Mouse (Mus musculus): ENCODE measurements around the gene Zcchc7. TPM values are rescaled to one million over a fixed set of nuclear protein-coding genes. Genes with fewer than 3 reads are reported as not detected.

Zcchc7 gene
- polyA plus RNA-seq, 1 experiment from 2014 or later: 16.3 TPM

- ATAC-seq (replicated peaks; ENCODE audit: insufficient number of reproducible peaks, low FRiP score, low TSS enrichment, low read depth): no peak
Observed at GRCm38 (mm10) chr4:44777101-44777500, 21.4 kb downstream of the Zcchc7 start.

GRCm38 (mm10) chr4:44777711-44778110, 22.0 kb downstream of the Zcchc7 start:
- Histone ChIP-seq H3K4me1 (ENCODE audit: control insufficient read depth, insufficient read depth, low read length) (no peaks in the 10 kb centered on the region), H3K27ac (replicated peaks; ENCODE audit: low read depth, low read length) (no peak overlapping the region), H3K4me2 (ENCODE audit: low read depth, low read length) (no peak overlapping the region), H3K9ac (replicated peaks; ENCODE audit: low read length) (no peak overlapping the region), H3K27me3 (ENCODE audit: control insufficient read depth, insufficient read depth, low read length) (no peaks in the 10 kb centered on the region), H3K36me3 (replicated peaks; ENCODE audit: control insufficient read depth, insufficient read depth, low read depth, low read length) (no peaks in the 10 kb centered on the region), H3K4me3 (ENCODE audit: low read depth, low read length) (no peak overlapping the region), H3K9me3 (replicated peaks; ENCODE audit: control insufficient read depth, low read length) (no peaks in the 10 kb centered on the region)
- DNase-seq (ENCODE audit: low spot score): no peak
- no peak for ATAC-seq (replicated peaks; ENCODE audit: insufficient number of reproducible peaks, low FRiP score, low TSS enrichment, low read depth)

More at GRCm38 (mm10) chr4:44777101-44777500, 21.4 kb downstream of the Zcchc7 start:
- Histone ChIP-seq H3K4me2 (ENCODE audit: low read depth, low read length) (no peak overlapping the region), H3K27ac (replicated peaks; ENCODE audit: low read depth, low read length) (no peak overlapping the region), H3K4me3 (ENCODE audit: low read depth, low read length) (no peak overlapping the region), H3K36me3 (replicated peaks; ENCODE audit: control insufficient read depth, insufficient read depth, low read depth, low read length) (no peaks in the 10 kb centered on the region), H3K27me3 (ENCODE audit: control insufficient read depth, insufficient read depth, low read length) (no peaks in the 10 kb centered on the region), H3K4me1 (ENCODE audit: control insufficient read depth, insufficient read depth, low read length) (no peaks in the 10 kb centered on the region), H3K9me3 (replicated peaks; ENCODE audit: control insufficient read depth, low read length) (no peaks in the 10 kb centered on the region), H3K9ac (replicated peaks; ENCODE audit: low read length) (no peak overlapping the region)
- WGBS: 78% methylated on average over 3 of the region's 3 CpGs
- no peak for DNase-seq (ENCODE audit: low spot score)

- WGBS: 38% methylated on average over 3 of the region's 3 CpGs
- Histone ChIP-seq H3K4me3 (ENCODE audit: low read depth, low read length) (no peak overlapping the region), H3K4me2 (ENCODE audit: low read depth, low read length) (no peak overlapping the region), H3K9me3 (replicated peaks; ENCODE audit: control insufficient read depth, low read length) (no peaks in the 10 kb centered on the region), H3K36me3 (replicated peaks; ENCODE audit: control insufficient read depth, insufficient read depth, low read depth, low read length) (no peaks in the 10 kb centered on the region), H3K27ac (replicated peaks; ENCODE audit: low read depth, low read length) (no peak overlapping the region), H3K27me3 (ENCODE audit: control insufficient read depth, insufficient read depth, low read length) (no peaks in the 10 kb centered on the region), H3K9ac (replicated peaks; ENCODE audit: low read length) (no peak overlapping the region), H3K4me1 (ENCODE audit: control insufficient read depth, insufficient read depth, low read length) (no peaks in the 10 kb centered on the region)
- ATAC-seq (replicated peaks; ENCODE audit: insufficient number of reproducible peaks, low FRiP score, low TSS enrichment, low read depth) (no peak), DNase-seq (ENCODE audit: low spot score) (peak; percentile 60)
Observed at GRCm38 (mm10) chr4:44778316-44778715, 22.6 kb downstream of the Zcchc7 start.

- Histone ChIP-seq H3K27me3 (ENCODE audit: control insufficient read depth, insufficient read depth, low read length) (no peaks in the 10 kb centered on the region), H3K36me3 (replicated peaks; ENCODE audit: control insufficient read depth, insufficient read depth, low read depth, low read length) (no peaks in the 10 kb centered on the region), H3K4me1 (ENCODE audit: control insufficient read depth, insufficient read depth, low read length) (no peaks in the 10 kb centered on the region), H3K9ac (replicated peaks; ENCODE audit: low read length) (no peak overlapping the region), H3K4me2 (ENCODE audit: low read depth, low read length) (no peak overlapping the region), H3K27ac (replicated peaks; ENCODE audit: low read depth, low read length) (no peak overlapping the region), H3K4me3 (ENCODE audit: low read depth, low read length) (no peak overlapping the region), H3K9me3 (replicated peaks; ENCODE audit: control insufficient read depth, low read length) (no peaks in the 10 kb centered on the region)
- ATAC-seq (replicated peaks; ENCODE audit: insufficient number of reproducible peaks, low FRiP score, low TSS enrichment, low read depth) (no peak), DNase-seq (ENCODE audit: low spot score) (no peak)
- 72% methylated on average over 4 of the region's 4 CpGs for WGBS
Observed at GRCm38 (mm10) chr4:44780462-44781157, 24.9 kb downstream of the Zcchc7 start.

GRCm38 (mm10) chr4:44781494-44781893, 25.8 kb downstream of the Zcchc7 start:
- Histone ChIP-seq H3K4me1 (ENCODE audit: control insufficient read depth, insufficient read depth, low read length) (no peaks in the 10 kb centered on the region), H3K27ac (replicated peaks; ENCODE audit: low read depth, low read length) (no peak overlapping the region), H3K4me3 (ENCODE audit: low read depth, low read length) (no peak overlapping the region), H3K4me2 (ENCODE audit: low read depth, low read length) (no peak overlapping the region), H3K36me3 (replicated peaks; ENCODE audit: control insufficient read depth, insufficient read depth, low read depth, low read length) (no peaks in the 10 kb centered on the region), H3K27me3 (ENCODE audit: control insufficient read depth, insufficient read depth, low read length) (no peaks in the 10 kb centered on the region), H3K9ac (replicated peaks; ENCODE audit: low read length) (no peak overlapping the region), H3K9me3 (replicated peaks; ENCODE audit: control insufficient read depth, low read length) (no peaks in the 10 kb centered on the region)
- no peak for DNase-seq (ENCODE audit: low spot score)
- ATAC-seq (replicated peaks; ENCODE audit: insufficient number of reproducible peaks, low FRiP score, low TSS enrichment, low read depth): no peak
- 90% methylated on average over 1 of the region's 1 CpGs for WGBS

GRCm38 (mm10) chr4:44783566-44784292, 28.1 kb downstream of the Zcchc7 start:
- Histone ChIP-seq H3K27ac (replicated peaks; ENCODE audit: low read depth, low read length) (no peak overlapping the region), H3K4me2 (ENCODE audit: low read depth, low read length) (no peak overlapping the region), H3K9me3 (replicated peaks; ENCODE audit: control insufficient read depth, low read length) (no peaks in the 10 kb centered on the region), H3K27me3 (ENCODE audit: control insufficient read depth, insufficient read depth, low read length) (no peaks in the 10 kb centered on the region), H3K4me3 (ENCODE audit: low read depth, low read length) (no peak overlapping the region), H3K9ac (replicated peaks; ENCODE audit: low read length) (no peak overlapping the region), H3K36me3 (replicated peaks; ENCODE audit: control insufficient read depth, insufficient read depth, low read depth, low read length) (no peaks in the 10 kb centered on the region), H3K4me1 (ENCODE audit: control insufficient read depth, insufficient read depth, low read length) (no peaks in the 10 kb centered on the region)
- ATAC-seq (replicated peaks; ENCODE audit: insufficient number of reproducible peaks, low FRiP score, low TSS enrichment, low read depth): no peak
- 19% methylated on average over 6 of the region's 6 CpGs for WGBS
- DNase-seq (ENCODE audit: low spot score): no peak

GRCm38 (mm10) chr4:44812855-44813254, 57.2 kb downstream of the Zcchc7 start:
- no peaks in the 10 kb centered on the region for H3K4me1 ChIP-seq (ENCODE audit: control insufficient read depth, insufficient read depth, low read length)
- H3K4me2 ChIP-seq (ENCODE audit: low read depth, low read length): no peak overlapping the region
- ATAC-seq (replicated peaks; ENCODE audit: insufficient number of reproducible peaks, low FRiP score, low TSS enrichment, low read depth) (no peak), DNase-seq (ENCODE audit: low spot score) (no peak)
- 92% methylated on average over 1 of the region's 1 CpGs for WGBS
- H3K9ac ChIP-seq (replicated peaks; ENCODE audit: low read length): no peak overlapping the region
- H3K9me3 ChIP-seq (replicated peaks; ENCODE audit: control insufficient read depth, low read length): no peaks in the 10 kb centered on the region
- no peaks in the 10 kb centered on the region for H3K27me3 ChIP-seq (ENCODE audit: control insufficient read depth, insufficient read depth, low read length)
- no peak overlapping the region for H3K27ac ChIP-seq (replicated peaks; ENCODE audit: low read depth, low read length)
- H3K4me3 ChIP-seq (ENCODE audit: low read depth, low read length): no peak overlapping the region
- H3K36me3 ChIP-seq (replicated peaks; ENCODE audit: control insufficient read depth, insufficient read depth, low read depth, low read length): no peaks in the 10 kb centered on the region

- H3K9ac ChIP-seq (replicated peaks; ENCODE audit: low read length): no peak overlapping the region
- H3K36me3 ChIP-seq (replicated peaks; ENCODE audit: control insufficient read depth, insufficient read depth, low read depth, low read length): no peaks in the 10 kb centered on the region
- no peaks in the 10 kb centered on the region for H3K4me1 ChIP-seq (ENCODE audit: control insufficient read depth, insufficient read depth, low read length)
- H3K27me3 ChIP-seq (ENCODE audit: control insufficient read depth, insufficient read depth, low read length): no peaks in the 10 kb centered on the region
- H3K4me2 ChIP-seq (ENCODE audit: low read depth, low read length): no peak overlapping the region
- DNase-seq (ENCODE audit: low spot score): no peak
- no peaks in the 10 kb centered on the region for H3K9me3 ChIP-seq (replicated peaks; ENCODE audit: control insufficient read depth, low read length)
- ATAC-seq (replicated peaks; ENCODE audit: insufficient number of reproducible peaks, low FRiP score, low TSS enrichment, low read depth): no peak
- no peak overlapping the region for H3K4me3 ChIP-seq (ENCODE audit: low read depth, low read length)
- H3K27ac ChIP-seq (replicated peaks; ENCODE audit: low read depth, low read length): no peak overlapping the region
- 68% methylated on average over 4 of the region's 4 CpGs for WGBS
Observed at GRCm38 (mm10) chr4:44813770-44814169, 58.1 kb downstream of the Zcchc7 start.
